Mouse (Mus musculus) ovary, adult 18-20 months (tissue): ENCODE measurements around the gene Cdkn1a.

ENCODE experiments used
- DNase-seq: peaks from one replicate; pipeline ENCODE4 v3.0.0; 2022; ENCODE audit warnings: low spot score, mixed read lengths

The Cdkn1a gene

DNA sequence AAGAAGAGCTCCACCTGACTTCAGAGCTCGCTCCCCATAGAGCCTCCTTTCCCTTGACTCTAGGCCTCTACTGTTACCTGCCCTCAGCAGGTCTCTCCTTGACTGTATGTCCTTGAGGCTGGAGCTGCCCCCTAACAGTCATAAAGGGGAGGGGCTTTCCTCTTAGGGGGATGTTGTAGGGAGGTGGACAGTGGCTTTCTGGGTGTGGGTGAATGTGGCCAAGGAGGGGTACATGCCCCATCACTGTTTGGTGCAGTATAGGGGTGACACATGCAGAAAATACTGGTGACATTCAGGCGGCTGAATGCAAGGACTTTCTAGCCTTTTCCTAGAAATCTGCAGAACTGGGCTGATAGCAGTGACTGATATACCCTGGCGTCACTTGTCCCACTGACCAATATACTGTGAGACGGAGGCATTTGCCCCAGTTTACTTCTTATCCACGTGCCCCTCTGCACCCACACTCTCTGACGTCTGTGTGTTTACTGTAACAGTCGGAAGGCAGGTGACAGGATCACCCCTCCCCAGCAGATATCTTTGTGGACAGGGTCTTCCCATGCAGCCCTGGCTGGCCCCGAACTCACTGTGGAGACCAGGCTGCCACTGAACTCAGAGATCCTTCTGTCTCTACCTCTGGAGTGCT lies 26.4 kb downstream of the Cdkn1a start:
- no peak for DNase-seq

DNA sequence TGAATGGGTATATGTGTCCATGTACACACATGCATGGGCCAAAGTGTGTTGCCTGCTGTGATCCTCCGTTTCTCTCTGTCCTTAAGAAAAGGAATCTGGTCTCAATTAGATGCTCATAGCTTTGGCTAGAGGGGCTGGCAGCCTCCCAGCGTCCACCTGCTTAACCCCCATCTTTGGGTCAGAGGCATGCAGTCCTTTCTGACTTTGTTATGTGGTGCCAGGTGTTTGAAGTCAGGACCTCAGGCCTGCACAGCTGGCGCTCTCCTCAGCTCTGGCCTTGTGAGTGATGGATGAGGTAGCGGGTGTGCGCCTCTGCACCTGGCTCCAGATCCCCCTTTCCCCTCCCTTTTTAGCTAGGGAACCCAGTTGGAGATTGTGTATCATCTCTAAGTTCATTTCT lies 27.3 kb downstream of the Cdkn1a start:
- DNase-seq = no peak

DNA sequence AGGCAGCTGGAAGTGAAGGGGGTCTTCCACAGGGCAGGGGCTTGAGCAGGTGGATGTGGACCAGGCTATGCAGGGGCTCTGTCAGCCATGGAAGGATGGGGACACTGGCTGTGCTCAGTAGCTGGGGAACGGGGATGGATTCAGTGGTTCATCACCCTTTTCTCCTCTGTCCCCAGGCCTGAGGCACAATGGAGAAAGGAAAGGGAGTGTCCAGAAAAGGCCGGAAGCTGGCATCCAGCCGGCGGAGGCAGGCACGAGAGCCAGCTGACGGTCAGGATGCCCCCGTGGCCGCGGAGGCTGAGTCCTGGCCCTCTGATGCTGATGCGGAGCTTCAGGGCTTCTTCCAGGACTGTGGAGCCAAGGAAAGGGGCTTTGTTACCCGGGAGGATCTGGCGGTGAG lies 29.9 kb downstream of the Cdkn1a start:
- DNase-seq = no peak

DNA sequence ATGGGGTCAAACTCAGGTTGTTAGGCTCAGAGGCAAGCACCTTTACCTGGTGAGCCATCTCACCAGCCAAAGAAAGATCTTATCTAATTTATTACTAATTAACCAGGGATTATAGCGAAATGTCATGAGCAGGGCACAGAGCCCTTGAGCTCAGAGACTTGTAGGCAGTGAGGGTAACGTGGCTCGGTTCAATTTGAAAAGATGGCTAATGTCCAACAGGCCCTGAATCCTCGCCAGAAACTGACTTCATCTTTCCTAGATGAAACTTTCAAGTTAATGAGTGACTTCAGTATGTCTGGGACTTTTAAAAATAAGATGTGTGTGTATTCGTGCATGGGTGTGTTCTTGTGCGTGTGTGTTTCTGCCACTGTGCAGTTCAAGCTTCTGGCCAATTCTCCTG lies 32.0 kb downstream of the Cdkn1a start:
- no peak for DNase-seq

DNA sequence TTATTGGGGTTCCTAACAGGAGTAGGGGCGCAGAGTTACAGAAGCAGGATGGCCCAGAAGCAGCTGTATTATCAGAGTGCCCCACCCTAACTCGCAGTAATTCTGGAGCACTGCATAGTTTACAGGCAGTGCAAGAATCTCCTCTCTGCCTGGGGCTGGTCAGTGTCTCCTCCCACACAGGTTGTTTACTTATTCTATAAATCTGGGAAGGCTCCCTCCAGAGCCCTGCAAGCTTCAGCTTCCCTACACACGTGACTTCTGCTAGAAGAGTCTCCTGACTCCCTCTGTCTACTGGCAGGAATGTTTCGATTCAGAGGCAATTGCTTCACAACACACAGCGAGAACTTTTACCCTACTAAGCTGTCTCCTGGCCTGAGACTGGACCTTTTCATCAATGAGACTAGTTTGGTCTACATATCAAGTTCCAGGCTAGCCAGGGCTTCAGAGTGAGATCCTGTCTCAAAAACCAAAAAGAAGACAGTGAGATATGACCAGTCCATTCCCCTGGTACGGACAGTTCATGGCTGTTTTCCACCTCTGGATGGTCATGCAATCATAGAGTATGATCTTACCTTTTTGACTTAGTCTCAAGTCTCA lies 32.9 kb downstream of the Cdkn1a start:
- no peak for DNase-seq

DNA sequence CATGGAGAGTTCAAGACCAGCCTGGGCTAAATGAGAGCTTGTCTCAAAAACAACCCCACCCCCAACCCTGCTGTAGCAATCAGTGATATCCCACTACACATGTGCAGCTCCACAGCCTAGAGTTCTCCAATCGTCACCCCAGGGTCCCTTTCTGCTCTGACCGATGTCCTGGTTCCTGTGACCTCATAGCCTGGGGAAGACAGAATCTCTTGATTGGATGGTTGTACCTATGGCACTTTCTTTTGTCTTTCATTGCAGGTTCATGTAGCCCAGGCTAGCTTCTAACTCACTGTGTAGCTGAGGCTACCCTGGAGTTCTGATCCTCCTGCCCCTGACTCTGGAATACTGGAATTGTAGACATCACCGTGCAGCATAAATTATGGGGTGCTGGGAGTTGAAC lies 35.8 kb downstream of the Cdkn1a start:
- DNase-seq = no peak

DNA sequence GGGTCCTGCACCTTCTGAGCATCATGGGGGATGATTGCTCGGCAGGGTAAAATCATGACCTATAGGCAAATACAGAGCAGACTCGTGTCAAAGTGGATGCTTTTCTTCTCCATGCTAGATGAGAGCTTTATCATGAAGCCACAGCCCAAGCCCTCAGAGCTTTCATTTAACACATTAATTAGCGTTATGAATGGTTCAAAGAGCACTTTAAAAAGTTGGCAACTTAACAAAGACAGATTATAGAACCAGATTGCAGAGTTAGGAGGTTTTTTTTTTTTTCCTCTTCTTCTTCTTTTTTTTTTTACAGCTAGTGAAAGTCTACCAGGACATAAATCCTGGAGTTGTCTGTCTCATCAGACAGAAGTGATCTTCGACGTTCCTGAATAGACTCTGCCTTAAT lies 38.6 kb downstream of the Cdkn1a start:
- DNase-seq = no peak

DNA sequence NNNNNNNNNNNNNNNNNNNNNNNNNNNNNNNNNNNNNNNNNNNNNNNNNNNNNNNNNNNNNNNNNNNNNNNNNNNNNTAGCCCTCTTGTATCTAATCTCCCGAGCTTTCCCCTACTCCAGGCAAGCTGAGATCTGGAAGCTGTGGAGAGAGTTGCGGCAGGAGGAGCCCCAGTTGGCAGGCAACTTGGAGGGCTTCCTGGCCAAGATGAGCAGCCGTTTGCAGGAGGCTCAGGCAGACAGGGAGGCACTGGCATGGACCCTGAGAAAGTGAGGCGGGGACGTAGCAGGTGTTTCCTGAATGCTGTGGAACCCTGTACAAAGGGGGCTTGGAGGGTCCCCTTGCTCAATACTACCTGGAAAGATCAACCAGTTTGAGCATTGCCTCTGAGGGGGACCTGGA lies 44.3 kb downstream of the Cdkn1a start:
- DNase-seq = no peak

DNA sequence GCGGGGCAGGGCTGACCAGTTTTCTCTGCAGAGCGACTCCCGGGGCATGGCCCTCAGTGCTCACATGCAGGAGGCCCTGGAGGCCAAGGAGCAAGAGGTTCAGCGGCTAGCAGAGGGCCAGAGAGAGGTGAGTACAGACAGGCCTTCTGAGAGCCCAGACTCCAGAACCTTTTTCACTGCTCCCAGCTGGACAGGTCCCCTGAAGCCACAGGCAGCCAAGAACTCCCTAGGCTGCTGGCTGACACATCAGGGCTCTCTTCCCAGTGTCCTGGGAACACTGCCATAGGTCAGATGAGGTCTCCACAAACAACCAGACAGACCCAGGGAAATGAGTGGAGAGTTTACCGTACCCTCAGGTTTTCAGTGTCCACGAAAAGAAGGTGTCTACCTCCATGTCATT lies 45.5 kb downstream of the Cdkn1a start:
- peak; percentile 55 for DNase-seq

DNA sequence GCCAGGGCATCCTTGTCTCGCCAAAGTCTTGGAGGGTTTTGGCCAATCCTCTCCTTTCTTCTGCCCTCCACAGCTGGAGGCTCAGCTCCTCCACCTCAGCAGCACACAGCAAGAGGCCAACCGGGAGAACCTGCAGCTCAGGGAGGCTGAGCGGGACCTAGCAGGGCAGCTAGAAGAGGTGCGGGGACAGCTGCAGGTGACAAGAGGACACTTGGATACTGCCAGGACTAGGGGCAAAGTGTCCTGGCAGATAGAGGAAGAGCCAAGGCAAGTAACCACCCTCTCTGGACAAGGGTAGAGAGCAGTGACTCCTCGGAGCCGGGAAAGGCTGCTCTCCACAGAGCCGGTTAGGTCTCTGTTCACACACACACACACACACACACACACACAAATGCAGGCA lies 47.1 kb downstream of the Cdkn1a start:
- no peak for DNase-seq

DNA sequence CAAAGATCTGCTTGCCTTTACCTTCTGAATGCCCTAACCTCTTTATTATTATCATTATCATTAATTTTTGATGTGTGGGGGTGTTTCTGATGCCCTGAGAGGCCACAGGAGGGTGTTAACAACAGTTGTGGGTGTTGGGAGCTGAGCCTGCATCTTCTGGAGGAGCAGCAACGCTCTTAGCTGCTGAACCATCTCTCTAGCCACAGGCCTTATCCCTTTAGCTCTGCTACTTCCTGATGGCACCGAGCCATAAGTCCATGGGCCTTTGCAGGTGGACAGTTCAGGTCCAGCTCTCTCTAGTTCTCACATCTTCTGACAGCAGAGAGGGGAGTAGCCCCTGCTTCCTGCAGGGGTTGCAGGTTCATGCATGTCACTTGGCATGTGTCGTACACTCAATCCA lies 50.8 kb downstream of the Cdkn1a start:
- DNase-seq = no peak

DNA sequence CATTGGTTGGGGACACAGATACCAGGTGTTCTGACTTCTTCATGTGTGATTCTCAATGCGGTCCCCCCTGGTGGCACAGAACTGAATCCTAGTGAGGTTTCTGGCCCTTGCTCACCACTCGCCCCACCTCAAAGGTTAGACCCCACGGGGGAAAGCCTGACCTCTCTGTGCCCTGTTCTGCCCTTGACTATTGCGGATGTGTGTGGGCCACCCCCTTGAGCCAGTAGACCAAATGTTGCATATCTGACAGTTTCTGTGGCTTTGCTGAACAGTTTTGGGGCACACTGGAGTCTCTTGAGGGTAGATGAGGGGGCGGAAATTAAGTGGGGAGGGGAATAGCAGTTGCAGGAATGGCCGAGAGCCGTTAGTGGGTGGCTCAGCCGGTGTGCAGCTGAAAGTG lies 52.5 kb downstream of the Cdkn1a start:
- no peak for DNase-seq

DNA sequence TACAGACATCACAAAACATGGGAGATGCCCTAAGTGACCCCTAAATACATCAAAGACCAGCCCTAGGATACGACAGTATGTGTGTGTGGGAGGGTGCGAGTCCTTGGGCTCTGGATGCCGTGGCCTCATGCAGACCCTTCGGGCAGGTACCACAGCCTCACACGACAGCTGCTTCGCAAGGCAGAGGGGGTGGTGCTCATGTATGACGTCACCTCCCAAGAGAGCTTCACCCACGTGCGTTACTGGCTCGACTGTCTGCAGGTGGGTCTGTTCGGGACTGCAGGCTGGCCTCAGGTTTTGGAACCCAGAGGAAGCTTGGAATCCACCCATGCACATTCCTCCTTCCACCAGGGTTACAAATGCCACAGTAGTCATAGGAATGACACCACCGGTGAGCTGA lies 54.3 kb downstream of the Cdkn1a start:
- no peak for DNase-seq

DNA sequence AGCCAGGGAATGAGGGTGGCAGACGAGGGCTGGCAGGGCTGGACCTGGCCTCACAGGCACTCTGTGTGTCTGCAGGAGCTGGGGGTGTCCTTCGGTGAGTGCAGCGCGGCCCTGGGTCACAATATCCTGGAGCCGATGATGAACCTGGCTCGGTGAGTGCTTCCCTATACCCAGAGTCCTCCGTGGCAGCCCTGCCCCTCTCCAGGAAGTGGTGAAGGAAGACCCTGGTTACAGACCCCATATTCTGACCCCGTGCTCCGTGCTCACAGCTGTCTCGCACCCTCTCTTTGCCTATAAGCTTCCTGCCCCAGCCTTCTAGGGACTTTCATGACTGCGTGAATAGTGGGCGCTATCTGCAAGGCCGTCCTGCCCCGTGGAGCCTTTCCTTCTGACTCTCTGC lies 56.5 kb downstream of the Cdkn1a start:
- no peak for DNase-seq

DNA sequence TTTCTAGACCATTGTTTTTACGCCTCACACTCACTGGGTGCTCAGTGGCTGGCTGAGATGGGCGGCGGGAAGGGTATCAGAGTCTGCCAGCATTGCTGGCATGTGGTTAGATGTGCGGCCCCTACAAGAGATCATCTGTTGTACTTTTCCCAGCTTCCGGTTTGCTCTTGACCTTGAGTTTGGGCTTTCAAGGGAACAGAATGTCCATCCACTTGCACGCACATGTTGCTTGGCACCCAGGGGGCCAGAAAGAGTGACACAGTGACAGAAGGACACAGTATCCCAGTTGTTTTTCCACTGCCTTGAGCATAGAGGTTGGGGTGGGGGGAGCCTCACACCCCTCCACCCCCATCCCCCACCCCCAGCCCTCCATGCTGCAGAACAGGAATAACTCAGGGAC lies 57.0 kb downstream of the Cdkn1a start:
- no peak for DNase-seq

DNA sequence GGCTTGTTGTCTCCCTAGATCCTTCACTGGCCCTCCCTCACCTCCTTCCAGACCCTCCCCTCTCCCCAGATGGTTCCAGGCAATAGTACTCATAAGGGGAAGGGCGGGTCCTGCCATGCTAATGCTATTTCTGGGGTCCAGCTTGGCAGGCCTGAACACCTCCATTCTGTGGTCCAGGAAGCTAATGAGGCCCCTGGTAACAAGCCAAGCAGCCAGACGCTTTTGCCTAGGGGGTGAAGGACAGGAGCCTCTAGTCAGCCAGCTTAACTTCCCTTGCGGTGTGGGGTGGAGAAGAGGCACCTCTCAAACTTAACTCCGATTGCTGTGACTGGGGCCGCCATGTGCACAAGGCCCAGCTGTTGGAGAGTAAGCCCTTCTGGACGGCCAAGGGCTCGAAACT lies 59.0 kb downstream of the Cdkn1a start:
- DNase-seq = no peak
